Mouse (Mus musculus) midbrain, embryonic 16.5 days (tissue): Measurements from ENCODE around the gene Baz2a. TPM values are rescaled to one million over a fixed set of nuclear protein-coding genes. Genes with fewer than 3 reads are reported as not detected.
A peak's percentile ranks its signal among the peaks of the same experiment; 100 is the strongest.
"Not testable (repeated sequence)": the region's sequence is repeated elsewhere in the genome, so short reads cannot be mapped to it uniquely, and the experiment has no call there.

Experiments
- ATAC-seq: fragments of 200-750 bp; cut with Nextera tagmentation; 2 replicates; pipeline ENCODE4 v1.8.0; 2017; ENCODE audit warnings: moderate TSS enrichment
- H3K27ac ChIP-seq: fragments of 300-500 bp; sonication (generic); 2 replicates; pipeline ENCODE4 v1.5.1; 2014; ENCODE audit warnings: mild to moderate bottlenecking, low read length, mixed read lengths
- H3K27me3 ChIP-seq: fragments of 300-500 bp; sonication (generic); 2 replicates; pipeline ENCODE4 v1.6.1; 2014; ENCODE audit warnings: low read depth, low read length, mixed read lengths; ENCODE audit not compliant: control insufficient read depth, insufficient read depth
- H3K36me3 ChIP-seq: fragments of 300-500 bp; sonication (generic); 2 replicates; pipeline ENCODE4 v1.6.1; 2014; ENCODE audit warnings: mild to moderate bottlenecking, low read length, moderate library complexity, mixed read lengths; ENCODE audit not compliant: control insufficient read depth, insufficient read depth
- H3K4me1 ChIP-seq: fragments of 300-500 bp; sonication (generic); 2 replicates; pipeline ENCODE4 v1.6.1; 2014; ENCODE audit warnings: mild to moderate bottlenecking, low read length, mixed read lengths; ENCODE audit not compliant: control insufficient read depth, insufficient read depth
- H3K4me2 ChIP-seq: fragments of 300-500 bp; sonication (generic); 2 replicates; pipeline ENCODE4 v1.6.1; 2014; ENCODE audit warnings: mild to moderate bottlenecking, low read length, mixed read lengths
- H3K4me3 ChIP-seq: fragments of 300-500 bp; sonication (generic); 2 replicates; pipeline ENCODE4 v1.5.1; 2014; ENCODE audit warnings: low read depth, mild to moderate bottlenecking, low read length, moderate library complexity, mixed read lengths
- H3K9ac ChIP-seq: fragments of 300-500 bp; sonication (generic); 2 replicates; pipeline ENCODE4 v1.6.1; 2014; ENCODE audit warnings: low read depth, low read length, mixed read lengths
- H3K9me3 ChIP-seq: fragments of 300-500 bp; sonication (generic); replicated peaks from 2 replicates; pipeline ENCODE4 v1.6.1; 2014; ENCODE audit warnings: mild to moderate bottlenecking, low read length, mixed read lengths; ENCODE audit not compliant: control insufficient read depth, poor library complexity, severe bottlenecking
- WGBS: fragments of 180-500 bp; shearing (Covaris S2); extraction: QIAGEN DNeasy Blood & Tissue Kit; methylation state at CpG from one replicate; pipeline ENCODE4 v1.1.7; 2014; 5-methylcytosine and 5-hydroxymethylcytosine counted together
- polyA plus RNA-seq: library from polyadenylated mRNA; unstranded; fragments of >200 nt; fragmentation: Nextera tagmentation; extraction: Ambion mirVana; gene quantifications from 2 replicates; pipeline ENCODE4 v1.2.1, GENCODE M21; 2015

Baz2a gene
- 7.4 and 8.5 TPM in 2 replicates for polyA plus RNA-seq

DNA sequence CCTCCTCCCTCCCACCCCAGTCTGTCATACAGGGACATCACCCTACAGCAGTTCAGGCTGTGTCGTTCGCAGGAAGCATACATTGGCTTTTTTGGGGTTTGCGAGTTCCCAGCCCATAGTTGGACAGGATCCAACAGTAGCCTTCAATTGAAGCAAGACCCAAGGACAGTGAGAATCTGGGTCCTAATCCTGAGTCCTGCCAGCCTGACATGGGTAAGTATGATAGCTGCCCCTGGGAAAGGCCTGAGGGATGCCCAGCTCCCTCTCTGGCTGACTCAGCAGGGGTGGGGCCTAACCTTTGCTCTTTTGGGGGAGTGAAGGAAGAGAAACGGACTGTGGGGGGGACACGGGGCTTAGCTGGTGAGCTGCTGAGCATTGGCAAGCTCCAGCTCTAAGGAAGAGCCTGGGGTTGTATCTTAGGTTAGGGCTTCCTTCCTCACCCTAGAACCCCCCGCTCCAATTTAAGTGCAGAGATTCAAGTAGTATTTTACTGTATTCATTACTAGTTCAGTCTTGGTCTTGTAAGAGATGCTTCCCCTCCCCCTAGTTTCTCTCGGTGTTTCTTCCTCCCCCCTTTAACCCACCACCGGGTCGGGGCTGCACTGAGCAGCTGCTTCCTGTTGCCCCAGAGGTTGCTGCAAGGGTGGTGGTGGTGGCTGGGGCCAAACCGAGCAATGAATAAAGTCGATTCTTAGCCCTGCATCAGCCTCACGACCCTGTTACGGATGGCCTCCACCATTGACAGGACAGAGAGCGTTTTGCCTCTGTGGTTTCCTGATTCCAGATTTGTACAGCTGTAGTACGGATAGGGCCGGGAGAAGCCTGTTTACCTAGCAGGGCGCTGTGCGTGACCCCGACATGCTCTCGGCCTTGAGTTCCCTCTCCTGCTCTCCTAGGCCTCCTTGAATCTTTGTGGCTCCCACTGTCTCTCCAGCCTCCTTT, at the start of gene Baz2a:
TSS of gene Baz2a (plus strand) at position 14 of the 942 bp plus-strand sequence.
- WGBS = 2% methylated on average over 20 of the region's 20 CpGs
- Histone ChIP-seq H3K9me3 (no peaks in the 10 kb centered on the region), H3K4me1 (peaks cover 32% of the 10 kb centered on the region), H3K36me3 (peaks cover 26% of the 10 kb centered on the region), H3K27ac (peak within 1 kb of the TSS; percentile 84), H3K9ac (peak within 1 kb of the TSS; percentile 84), H3K4me2 (peak within 1 kb of the TSS; percentile 85), H3K27me3 (no peaks in the 10 kb centered on the region), H3K4me3 (peak within 1 kb of the TSS; percentile 72)
- no peak for ATAC-seq

DNA sequence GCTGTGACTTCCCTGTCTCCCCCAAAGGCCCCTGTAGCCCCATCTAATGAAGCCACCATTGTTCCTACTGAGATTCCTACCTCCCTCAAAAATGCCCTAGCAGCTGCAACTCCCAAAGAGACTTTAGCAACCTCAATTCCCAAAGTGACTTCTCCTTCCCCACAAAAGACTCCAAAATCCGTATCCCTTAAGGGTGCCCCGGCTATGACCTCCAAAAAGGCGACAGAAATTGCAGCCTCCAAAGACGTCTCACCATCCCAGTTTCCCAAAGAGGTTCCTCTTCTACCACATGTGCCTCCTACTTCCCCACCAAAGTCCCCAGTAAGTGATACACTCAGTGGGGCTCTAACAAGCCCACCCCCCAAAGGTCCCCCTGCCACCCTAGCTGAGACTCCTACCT, 49.7 kb upstream of the Baz2a start:
- H3K36me3 ChIP-seq = peaks cover 18% of the 10 kb centered on the region

DNA sequence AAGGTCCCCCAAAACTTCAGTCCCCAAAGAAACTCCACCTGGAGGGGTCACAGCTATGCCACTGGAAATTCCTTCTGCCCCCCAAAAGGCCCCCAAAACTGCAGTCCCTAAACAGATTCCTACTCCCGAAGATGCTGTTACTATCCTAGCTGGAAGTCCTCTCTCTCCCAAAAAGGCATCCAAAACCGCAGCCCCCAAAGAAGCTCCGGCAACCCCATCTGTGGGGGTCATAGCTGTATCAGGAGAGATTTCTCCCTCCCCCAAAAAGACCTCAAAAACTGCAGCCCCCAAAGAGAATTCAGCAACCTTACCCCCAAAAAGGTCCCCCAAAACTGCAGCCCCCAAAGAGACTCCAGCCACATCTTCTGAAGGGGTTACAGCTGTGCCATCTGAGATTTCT, 48.9 kb upstream of the Baz2a start:
- Histone ChIP-seq H3K9me3 (no peaks in the 10 kb centered on the region), H3K4me2 (no peak overlapping the region), H3K9ac (no peak overlapping the region), H3K4me3 (no peak overlapping the region), H3K4me1 (peaks cover 11% of the 10 kb centered on the region), H3K27me3 (no peaks in the 10 kb centered on the region), H3K27ac (no peak overlapping the region), H3K36me3 (peaks cover 23% of the 10 kb centered on the region)
- no peak for ATAC-seq
- WGBS = 90% methylated on average over 3 of the region's 3 CpGs

More for the DNA sequence above, 49.7 kb upstream of the Baz2a start:
- ATAC-seq = no peak
- Histone ChIP-seq H3K27me3 (no peaks in the 10 kb centered on the region), H3K27ac (no peak overlapping the region), H3K9me3 (no peaks in the 10 kb centered on the region), H3K4me1 (peaks cover 19% of the 10 kb centered on the region), H3K4me3 (no peak overlapping the region), H3K4me2 (no peak overlapping the region), H3K9ac (no peak overlapping the region)
- 81% methylated on average over 4 of the region's 4 CpGs for WGBS

DNA sequence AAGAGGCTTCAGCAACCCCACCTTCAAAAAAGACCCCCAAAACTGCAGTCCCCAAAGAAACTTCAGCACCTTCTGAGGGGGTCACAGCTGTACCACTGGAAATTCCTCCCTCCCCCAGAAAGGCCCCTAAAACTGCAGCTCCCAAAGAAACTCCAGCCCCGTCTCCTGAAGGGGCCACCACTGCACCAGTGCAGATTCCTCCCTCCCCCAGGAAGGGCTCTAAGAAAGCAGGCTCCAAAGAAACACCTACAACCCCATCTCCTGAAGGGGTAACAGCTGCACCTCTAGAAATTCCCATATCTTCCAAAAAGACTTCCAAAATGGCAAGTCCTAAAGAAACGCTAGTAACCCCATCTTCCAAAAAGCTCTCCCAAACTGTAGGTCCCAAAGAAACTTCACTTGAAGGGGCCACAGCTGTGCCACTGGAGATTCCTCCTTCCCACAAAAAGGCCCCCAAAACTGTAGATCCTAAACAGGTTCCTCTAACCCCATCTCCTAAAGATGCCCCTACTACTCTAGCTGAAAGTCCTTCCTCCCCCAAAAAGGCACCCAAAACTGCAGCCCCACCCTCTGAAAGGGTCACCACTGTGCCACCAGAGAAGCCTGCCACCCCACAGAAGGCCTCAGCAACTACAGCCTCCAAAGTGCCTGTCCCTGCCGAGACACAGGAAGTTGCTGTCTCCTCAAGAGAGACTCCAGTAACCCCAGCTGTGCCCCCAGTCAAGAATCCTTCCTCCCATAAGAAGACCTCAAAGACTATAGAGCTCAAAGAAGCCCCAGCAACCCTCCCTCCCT, 48.1 kb upstream of the Baz2a start:
- peaks cover 5% of the 10 kb centered on the region for H3K4me1 ChIP-seq
- no peak overlapping the region for H3K4me2 ChIP-seq
- no peaks in the 10 kb centered on the region for H3K9me3 ChIP-seq
- no peak overlapping the region for H3K9ac ChIP-seq
- ATAC-seq = no peak
- H3K27ac ChIP-seq = no peak overlapping the region
- H3K36me3 ChIP-seq = peaks cover 27% of the 10 kb centered on the region
- WGBS = 82% methylated on average over 3 of the region's 3 CpGs
- no peaks in the 10 kb centered on the region for H3K27me3 ChIP-seq
- H3K4me3 ChIP-seq = no peak overlapping the region

DNA sequence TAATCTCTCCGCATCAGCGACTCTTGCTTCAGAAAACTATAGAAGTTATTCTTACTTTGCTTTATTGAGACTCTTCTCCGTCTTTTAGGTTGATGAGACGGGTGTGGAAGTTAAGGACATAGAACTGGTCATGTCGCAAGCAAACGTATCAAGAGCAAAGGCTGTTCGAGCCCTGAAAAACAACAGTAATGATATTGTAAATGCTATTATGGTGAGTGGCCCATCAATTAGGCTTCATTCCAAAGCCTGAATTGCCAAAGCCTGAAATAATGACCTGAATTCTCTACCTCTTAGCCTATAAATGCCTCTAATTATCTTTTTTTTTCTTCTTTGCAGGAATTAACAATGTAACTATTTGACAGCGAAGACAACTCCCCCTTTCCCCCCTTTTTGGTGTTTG, 43.2 kb upstream of the Baz2a start:
- ATAC-seq = no peak
- Histone ChIP-seq H3K4me1 (no peaks in the 10 kb centered on the region), H3K36me3 (peaks cover 33% of the 10 kb centered on the region)

DNA sequence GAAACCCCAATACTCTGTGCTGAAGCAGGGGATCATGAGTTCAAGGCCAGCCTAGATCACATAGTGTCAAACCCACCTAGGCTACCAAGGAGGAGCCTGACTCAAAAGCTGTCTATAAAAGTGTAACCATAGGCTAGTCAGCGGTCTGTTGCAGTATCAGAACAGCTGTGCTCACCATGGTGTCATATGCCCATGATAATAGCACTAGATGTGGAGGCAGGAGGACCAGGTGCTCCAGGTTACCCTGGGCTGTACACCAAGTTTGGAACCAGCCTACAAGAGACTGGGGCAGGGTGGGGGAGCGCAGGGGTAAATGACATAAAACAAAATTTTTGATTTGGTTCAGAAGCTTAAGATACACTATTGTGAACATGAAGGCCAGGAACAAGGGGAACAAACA, 41.6 kb upstream of the Baz2a start:
- Histone ChIP-seq H3K4me3 (no peak overlapping the region), H3K9ac (no peak overlapping the region), H3K36me3 (peaks cover 31% of the 10 kb centered on the region), H3K27me3 (no peaks in the 10 kb centered on the region), H3K27ac (no peak overlapping the region), H3K4me1 (no peaks in the 10 kb centered on the region), H3K9me3 (no peaks in the 10 kb centered on the region), H3K4me2 (no peak overlapping the region)
- no peak for ATAC-seq
- 89% methylated on average over 2 of the region's 2 CpGs for WGBS

More for the DNA sequence above, 43.2 kb upstream of the Baz2a start:
- Histone ChIP-seq H3K9ac (no peak overlapping the region), H3K9me3 (no peaks in the 10 kb centered on the region), H3K4me3 (no peak overlapping the region), H3K4me2 (no peak overlapping the region), H3K27ac (no peak overlapping the region), H3K27me3 (no peaks in the 10 kb centered on the region)
- 96% methylated on average over 8 of the region's 8 CpGs for WGBS

DNA sequence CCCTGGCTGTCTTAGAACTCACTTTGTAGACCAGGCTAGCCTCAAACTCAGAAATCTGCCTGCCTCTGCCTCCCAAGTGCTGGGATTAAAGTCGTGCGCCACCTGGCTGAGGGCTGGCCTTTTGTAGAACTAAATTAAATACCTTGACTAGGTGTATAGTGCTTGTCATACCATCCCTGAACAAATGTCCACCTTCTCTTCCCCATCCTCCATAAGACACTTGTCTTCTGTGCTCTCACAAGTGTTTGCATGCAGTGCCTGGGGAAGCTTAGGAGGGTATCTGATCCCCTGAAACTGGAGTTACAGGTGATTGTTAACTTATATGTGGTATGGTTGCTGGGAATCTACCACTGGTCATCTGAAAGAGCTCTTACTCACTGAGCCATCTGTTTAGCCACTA, 41.0 kb upstream of the Baz2a start:
- peaks cover 31% of the 10 kb centered on the region for H3K36me3 ChIP-seq
- no peak for ATAC-seq
- no peak overlapping the region for H3K9ac ChIP-seq
- no peaks in the 10 kb centered on the region for H3K4me1 ChIP-seq
- no peak overlapping the region for H3K27ac ChIP-seq
- 90% methylated on average over 2 of the region's 2 CpGs for WGBS
- H3K27me3 ChIP-seq = no peaks in the 10 kb centered on the region
- H3K4me3 ChIP-seq = no peak overlapping the region
- H3K4me2 ChIP-seq = no peak overlapping the region
- no peaks in the 10 kb centered on the region for H3K9me3 ChIP-seq

DNA sequence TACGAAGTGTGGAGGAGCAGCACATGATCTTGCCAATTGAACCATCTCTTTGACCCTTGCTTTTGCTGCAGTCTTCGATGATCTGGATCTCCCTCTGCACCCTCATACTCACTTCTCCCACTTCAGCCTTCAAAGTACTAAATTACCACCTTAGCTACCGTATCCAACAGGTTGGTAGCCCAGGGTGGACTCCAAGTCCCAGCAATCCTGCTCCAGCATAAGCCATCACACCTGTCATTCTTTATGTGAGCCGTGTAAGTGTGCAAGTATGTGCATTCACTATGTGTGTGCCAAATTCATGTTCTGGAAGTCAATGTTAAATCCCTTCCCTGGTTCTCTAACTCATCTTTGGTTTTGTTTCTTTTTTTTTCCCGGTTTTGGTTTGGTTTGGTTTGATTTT, 39.8 kb upstream of the Baz2a start:
- Histone ChIP-seq H3K27me3 (no peaks in the 10 kb centered on the region), H3K36me3 (peaks cover 22% of the 10 kb centered on the region), H3K27ac (no peak overlapping the region), H3K4me2 (no peak overlapping the region), H3K4me3 (no peak overlapping the region), H3K9ac (no peak overlapping the region), H3K4me1 (no peaks in the 10 kb centered on the region), H3K9me3 (no peaks in the 10 kb centered on the region)
- 96% methylated on average over 5 of the region's 5 CpGs for WGBS
- ATAC-seq = no peak

DNA sequence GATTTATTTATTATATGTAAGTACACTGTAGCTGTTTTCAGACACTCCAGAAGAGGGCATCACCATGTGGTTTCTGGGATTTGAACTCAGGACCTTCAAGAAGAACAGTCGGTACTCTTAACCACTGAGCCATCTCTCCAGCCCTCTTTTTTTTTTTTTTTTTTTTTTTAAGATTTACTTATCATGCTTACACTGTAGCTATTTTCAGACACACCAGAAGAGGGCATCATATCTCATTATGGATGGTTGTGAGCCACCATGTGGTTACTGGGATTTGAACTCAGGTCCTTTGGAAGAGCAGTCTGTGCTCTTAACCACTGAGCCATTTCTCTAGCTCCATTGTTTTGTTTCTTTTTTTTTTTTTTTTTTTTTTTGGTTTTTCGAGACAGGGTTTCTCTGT, 39.2 kb upstream of the Baz2a start:
- H3K4me3 ChIP-seq, H3K27ac ChIP-seq, H3K27me3 ChIP-seq, H3K4me2 ChIP-seq, H3K9ac ChIP-seq, H3K4me1 ChIP-seq, ATAC-seq, H3K9me3 ChIP-seq: not testable (repeated sequence)
- WGBS = 100% methylated on average over 1 of the region's 2 CpGs
- peaks cover 17% of the 10 kb centered on the region for H3K36me3 ChIP-seq
